Mouse (Mus musculus) brain, embryonic 14.5 days (tissue): ENCODE results near the gene Pde10a.

ENCODE experiments used
- CTCF ChIP-seq: fragments of 200-500 bp; IDR thresholded peaks from 2 replicates; pipeline ENCODE4 v1.5.1; 2012; ENCODE audit warnings: inconsistent platforms, mild to moderate bottlenecking, moderate library complexity, borderline replicate concordance; ENCODE audit not compliant: insufficient read depth, insufficient read length; ENCODE audit errors: extremely low read depth
- POLR2A ChIP-seq: fragments of 200-500 bp; IDR thresholded peaks from 2 replicates; pipeline ENCODE4 v1.6.1; 2012; ENCODE audit warnings: mild to moderate bottlenecking, inconsistent platforms, borderline replicate concordance; ENCODE audit not compliant: poor library complexity, insufficient read depth, insufficient read length, severe bottlenecking; ENCODE audit errors: extremely low read depth

DNA sequence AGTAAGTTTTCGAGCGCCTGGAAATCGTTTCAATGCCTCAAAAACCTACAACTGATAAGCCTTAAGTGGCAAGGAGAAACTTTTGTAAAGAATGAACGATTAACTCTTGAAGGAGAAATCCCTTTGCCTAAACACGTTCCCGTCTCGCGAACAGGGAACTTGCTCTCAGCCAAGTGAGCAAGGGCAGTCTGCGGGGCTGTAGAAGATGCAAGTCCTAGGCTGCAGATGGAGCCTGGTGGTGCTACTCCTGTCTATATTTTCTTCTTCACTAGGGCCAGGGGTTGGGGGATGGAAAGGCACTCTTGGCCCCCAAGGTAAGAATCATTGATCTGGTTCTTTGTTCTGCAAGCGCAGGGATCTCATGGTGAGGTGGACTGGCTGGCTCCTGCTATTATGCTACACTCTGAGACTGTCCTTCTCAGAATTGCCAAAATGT lies 274.1 kb downstream of the Pde10a start:
- TF ChIP-seq POLR2A (no peak), CTCF (no peak)
